Mouse (Mus musculus) liver, embryonic 16.5 days (tissue): ENCODE measurements at regions not wholly inside any gene's neighbourhood (a gene's known extent, or its start where the extent isn't known, plus 50 kb on each side); places are given as distances from the start of the nearest gene placed in this dataset.

Experiments used
- ATAC-seq: fragments of 200-750 bp; cut with Nextera tagmentation; 2 replicates; pipeline ENCODE4 v1.8.0; 2017; ENCODE audit warnings: low read depth, mild to moderate bottlenecking, moderate number of reproducible peaks, moderate library complexity
- H3K27ac ChIP-seq: fragments of 300-500 bp; sonication (generic); 2 replicates; pipeline ENCODE4 v1.5.1; 2014; ENCODE audit warnings: mild to moderate bottlenecking, low read length
- H3K27me3 ChIP-seq: fragments of 300-500 bp; sonication (generic); 2 replicates; pipeline ENCODE4 v1.6.1; 2014; ENCODE audit warnings: low read depth, low read length, mixed read lengths; ENCODE audit not compliant: control insufficient read depth, insufficient read depth
- H3K36me3 ChIP-seq: fragments of 300-500 bp; sonication (generic); 2 replicates; pipeline ENCODE4 v1.6.1; 2014; ENCODE audit warnings: mild to moderate bottlenecking; ENCODE audit not compliant: control insufficient read depth, insufficient read depth
- H3K4me1 ChIP-seq: fragments of 300-500 bp; sonication (generic); 2 replicates; pipeline ENCODE4 v1.6.1; 2014; ENCODE audit warnings: low read depth, low read length, mixed read lengths; ENCODE audit not compliant: control insufficient read depth
- H3K4me2 ChIP-seq: fragments of 300-500 bp; sonication (generic); 2 replicates; pipeline ENCODE4 v1.6.1; 2014; ENCODE audit warnings: low read depth, low read length, mixed read lengths
- H3K4me3 ChIP-seq: fragments of 300-500 bp; sonication (generic); 2 replicates; pipeline ENCODE4 v1.5.1; 2014; ENCODE audit warnings: low read depth, mild to moderate bottlenecking, low read length
- H3K9ac ChIP-seq: fragments of 300-500 bp; sonication (generic); 2 replicates; pipeline ENCODE4 v1.6.1; 2014; ENCODE audit warnings: low read depth, low read length
- H3K9me3 ChIP-seq: fragments of 300-500 bp; sonication (generic); replicated peaks from 2 replicates; pipeline ENCODE4 v1.6.1; 2016; ENCODE audit warnings: low read length; ENCODE audit not compliant: control insufficient read depth
- WGBS: fragments of 180-500 bp; shearing (Covaris S2); extraction: QIAGEN DNeasy Blood & Tissue Kit; methylation state at CpG from one replicate; pipeline ENCODE4 v1.1.7; 2014; ENCODE audit not compliant: insufficient replicate concordance; 5-methylcytosine and 5-hydroxymethylcytosine counted together

- WGBS: 15% methylated on average over 4 of the region's 4 CpGs
- no peak for ATAC-seq
- H3K4me2 ChIP-seq: no peak overlapping the region
- no peaks in the 10 kb centered on the region for H3K36me3 ChIP-seq
- H3K27me3 ChIP-seq: peaks cover 13% of the 10 kb centered on the region
- H3K27ac ChIP-seq: no peak overlapping the region
- H3K4me1 ChIP-seq: no peaks in the 10 kb centered on the region
- no peaks in the 10 kb centered on the region for H3K9me3 ChIP-seq
- no peak overlapping the region for H3K9ac ChIP-seq
- H3K4me3 ChIP-seq: no peak overlapping the region
Observed at GRCm38 (mm10) chr13:31080215-31080614, 106.2 kb downstream of the Gm5447 start.

GRCm38 (mm10) chr13:31082448-31083140 is 108.6 kb downstream of the Gm5447 start:
- H3K4me1 ChIP-seq: no peaks in the 10 kb centered on the region
- no peak overlapping the region for H3K9ac ChIP-seq
- no peak overlapping the region for H3K4me3 ChIP-seq
- no peak overlapping the region for H3K27ac ChIP-seq
- peaks cover 13% of the 10 kb centered on the region for H3K27me3 ChIP-seq
- H3K36me3 ChIP-seq: no peaks in the 10 kb centered on the region
- no peak for ATAC-seq
- no peak overlapping the region for H3K4me2 ChIP-seq
- WGBS: 27% methylated on average over 13 of the region's 13 CpGs
- H3K9me3 ChIP-seq: no peaks in the 10 kb centered on the region

- 40% methylated on average over 2 of the region's 2 CpGs for WGBS
- no peak overlapping the region for H3K27ac ChIP-seq
- H3K36me3 ChIP-seq: no peaks in the 10 kb centered on the region
- ATAC-seq: no peak
- no peaks in the 10 kb centered on the region for H3K4me1 ChIP-seq
- H3K9ac ChIP-seq: no peak overlapping the region
- H3K4me3 ChIP-seq: no peak overlapping the region
- H3K4me2 ChIP-seq: no peak overlapping the region
- H3K27me3 ChIP-seq: no peaks in the 10 kb centered on the region
- no peaks in the 10 kb centered on the region for H3K9me3 ChIP-seq
Observed at GRCm38 (mm10) chr13:31101051-31101450, 127.0 kb downstream of the Gm5447 start.

GRCm38 (mm10) chr13:31107434-31107833 is 133.4 kb downstream of the Gm5447 start:
- Histone ChIP-seq H3K9ac (no peak overlapping the region), H3K27ac (no peak overlapping the region), H3K4me1 (no peaks in the 10 kb centered on the region), H3K4me2 (no peak overlapping the region), H3K27me3 (no peaks in the 10 kb centered on the region), H3K9me3 (no peaks in the 10 kb centered on the region), H3K4me3 (no peak overlapping the region), H3K36me3 (no peaks in the 10 kb centered on the region)
- 65% methylated on average over 2 of the region's 2 CpGs for WGBS
- ATAC-seq: no peak

DNA sequence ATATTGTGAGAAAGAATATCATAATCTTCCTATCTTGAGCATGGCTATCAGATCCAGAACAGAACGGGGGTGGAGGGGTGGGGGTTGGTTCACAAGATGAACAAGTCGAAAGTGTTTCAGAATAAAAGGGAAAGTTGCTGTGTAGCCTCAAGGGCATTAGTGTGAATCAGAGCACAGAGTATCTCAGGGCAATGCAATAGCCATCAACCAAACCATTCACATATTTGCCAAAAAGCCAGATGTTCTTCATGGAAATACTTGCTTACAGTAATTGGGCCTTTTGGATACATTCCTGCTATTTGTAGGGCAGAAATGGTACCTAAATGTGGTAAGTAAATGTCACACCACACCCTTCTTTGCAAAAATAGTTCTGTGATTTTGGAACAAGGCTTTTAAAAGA is 135.2 kb downstream of the Gm5447 start:
- H3K9me3 ChIP-seq: no peaks in the 10 kb centered on the region
- WGBS: 52% methylated on average over 2 of the region's 2 CpGs
- no peaks in the 10 kb centered on the region for H3K27me3 ChIP-seq
- H3K27ac ChIP-seq: no peak overlapping the region
- no peak for ATAC-seq
- H3K4me2 ChIP-seq: no peak overlapping the region
- no peaks in the 10 kb centered on the region for H3K4me1 ChIP-seq
- H3K36me3 ChIP-seq: no peaks in the 10 kb centered on the region
- H3K4me3 ChIP-seq: no peak overlapping the region
- H3K9ac ChIP-seq: no peak overlapping the region

- Histone ChIP-seq H3K4me3 (no peak overlapping the region), H3K9ac (no peak overlapping the region), H3K9me3 (no peaks in the 10 kb centered on the region), H3K4me2 (no peak overlapping the region), H3K4me1 (no peaks in the 10 kb centered on the region), H3K36me3 (no peaks in the 10 kb centered on the region), H3K27ac (no peak overlapping the region), H3K27me3 (no peaks in the 10 kb centered on the region)
- no peak for ATAC-seq
- WGBS: 45% methylated on average over 2 of the region's 2 CpGs
Observed at GRCm38 (mm10) chr13:31122689-31123088, 148.7 kb downstream of the Gm5447 start.

DNA sequence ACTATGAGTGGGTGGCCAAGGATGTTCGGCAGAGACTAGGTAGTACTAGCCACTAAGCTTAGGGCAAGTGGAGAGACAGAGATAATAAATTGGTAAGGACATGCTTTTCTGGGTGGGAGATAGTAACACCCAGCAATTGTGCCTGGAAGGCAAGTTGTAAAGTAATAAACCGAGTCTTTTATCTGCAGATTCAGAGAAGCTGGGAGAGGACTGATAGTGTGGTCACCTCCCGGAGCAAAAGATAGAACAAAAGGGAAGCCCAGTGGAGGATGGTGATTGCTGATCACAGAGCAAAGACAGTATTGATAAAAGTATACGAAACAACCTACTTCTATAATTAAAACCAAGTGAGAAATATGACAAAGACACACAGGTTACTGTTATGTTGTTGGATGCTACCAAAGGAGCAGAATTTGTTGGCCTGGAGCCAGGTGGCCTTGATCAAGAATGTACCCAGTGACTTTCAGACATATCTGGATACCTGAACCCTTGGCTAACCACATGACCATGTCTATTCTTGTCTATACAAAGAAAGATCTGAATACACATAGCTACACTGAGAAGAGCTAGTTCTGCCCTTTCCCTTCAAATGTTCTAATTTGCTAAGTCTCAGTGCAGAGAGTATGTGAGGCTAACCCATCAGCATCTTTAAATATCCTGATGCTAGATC is 150.7 kb downstream of the Gm5447 start:
- Histone ChIP-seq H3K36me3 (no peaks in the 10 kb centered on the region), H3K27me3 (no peaks in the 10 kb centered on the region), H3K9ac (no peak overlapping the region), H3K4me3 (no peak overlapping the region), H3K4me2 (no peak overlapping the region), H3K9me3 (no peaks in the 10 kb centered on the region), H3K4me1 (no peaks in the 10 kb centered on the region), H3K27ac (no peak overlapping the region)
- 34% methylated on average over 4 of the region's 4 CpGs for WGBS
- no peak for ATAC-seq

DNA sequence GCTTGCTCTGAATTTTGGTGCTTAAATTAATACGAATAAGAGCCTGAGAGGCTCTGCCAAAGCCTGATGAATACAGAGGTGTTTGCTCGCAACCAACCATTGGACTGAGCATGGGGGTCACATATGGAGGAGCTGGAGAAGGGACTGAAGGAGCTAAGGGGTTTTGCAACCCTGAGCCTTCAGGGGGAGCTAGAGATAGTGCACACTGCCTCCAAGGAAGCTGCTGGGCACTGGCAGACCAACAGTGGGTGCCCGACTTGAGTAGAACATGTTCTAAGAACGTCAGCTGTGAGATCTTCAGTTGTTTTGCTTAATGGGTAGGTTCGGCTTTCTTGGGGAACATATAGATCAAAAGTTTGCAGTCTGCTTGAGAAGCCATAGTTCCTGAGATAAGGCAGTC is 158.5 kb downstream of the Gm5447 start:
- Histone ChIP-seq H3K27ac (no peak overlapping the region), H3K4me1 (no peaks in the 10 kb centered on the region), H3K4me3 (no peak overlapping the region), H3K27me3 (no peaks in the 10 kb centered on the region), H3K9ac (no peak overlapping the region), H3K36me3 (no peaks in the 10 kb centered on the region), H3K4me2 (no peak overlapping the region), H3K9me3 (no peaks in the 10 kb centered on the region)
- WGBS: 62% methylated on average over 5 of the region's 5 CpGs
- ATAC-seq: no peak

- no peaks in the 10 kb centered on the region for H3K4me1 ChIP-seq
- H3K4me2 ChIP-seq: no peak overlapping the region
- H3K9ac ChIP-seq: no peak overlapping the region
- no peak for ATAC-seq
- no peaks in the 10 kb centered on the region for H3K27me3 ChIP-seq
- H3K36me3 ChIP-seq: no peaks in the 10 kb centered on the region
- no peak overlapping the region for H3K27ac ChIP-seq
- H3K9me3 ChIP-seq: no peaks in the 10 kb centered on the region
- 55% methylated on average over 3 of the region's 3 CpGs for WGBS
- H3K4me3 ChIP-seq: no peak overlapping the region
Observed at GRCm38 (mm10) chr13:31139686-31140085, 165.7 kb downstream of the Gm5447 start.
